Mouse (Mus musculus): ENCODE measurements around the gene Dlx4. TPM values are rescaled to one million over a fixed set of nuclear protein-coding genes. Genes with fewer than 3 reads are reported as not detected.

Dlx4 gene
- polyA plus RNA-seq, 1 experiment from 2014 or later, result 0.40 TPM

DNA sequence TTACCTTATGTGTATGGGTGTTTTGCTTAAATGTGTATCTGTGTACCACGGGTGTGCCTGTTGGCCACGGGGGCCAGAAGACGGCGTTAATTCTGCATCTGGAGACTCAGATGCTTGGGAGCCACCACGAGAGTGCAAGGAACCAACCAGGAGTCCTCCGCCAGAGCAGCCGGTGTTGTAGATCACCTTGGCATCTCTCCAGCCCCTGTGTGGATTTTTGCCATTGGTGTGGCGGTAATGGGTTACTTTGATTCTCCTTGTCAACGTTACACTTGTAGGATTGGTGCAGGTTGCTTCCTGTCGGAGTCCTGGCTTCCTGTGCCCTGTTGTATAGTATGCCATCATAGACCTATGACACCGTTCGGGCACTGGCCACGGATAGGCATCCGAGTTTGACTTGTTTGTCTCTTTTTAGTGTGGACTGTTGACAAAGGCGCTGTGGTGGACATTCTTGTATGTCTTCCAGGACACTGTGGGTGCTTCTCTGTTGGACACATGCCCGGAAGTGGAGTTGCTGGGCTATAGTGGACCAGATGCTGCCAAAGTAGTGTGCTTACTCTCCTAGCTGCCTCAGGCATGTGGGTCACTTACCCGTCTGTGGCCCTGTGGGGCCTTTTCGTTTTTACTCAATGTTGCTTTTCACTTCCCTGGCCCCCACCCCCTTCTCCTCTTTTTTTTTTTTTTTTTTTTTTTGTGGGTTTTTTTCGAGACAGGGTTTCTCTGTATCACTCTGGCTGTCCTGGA is 43.7 kb downstream of the Dlx4 start:
- H3K9ac ChIP-seq (ENCODE audit: low read depth, low read length), result no peak overlapping the region
- no peak overlapping the region for H3K4me3 ChIP-seq (ENCODE audit: low read depth, low read length)
- H3K27me3 ChIP-seq (replicated peaks; ENCODE audit: control insufficient read depth, insufficient read depth, low read length), result peaks cover 35% of the 10 kb centered on the region
- 86% methylated on average over 19 of the region's 19 CpGs for WGBS
- no peak overlapping the region for H3K4me2 ChIP-seq
- DNase-seq (ENCODE audit: low spot score) (no peak), ATAC-seq (replicated peaks; ENCODE audit: low FRiP score) (no peak)
- H3K9me3 ChIP-seq (ENCODE audit: control insufficient read depth, low read length), result no peaks in the 10 kb centered on the region
- H3K36me3 ChIP-seq (ENCODE audit: control insufficient read depth, insufficient read depth, low read length), result no peaks in the 10 kb centered on the region
- peaks cover 20% of the 10 kb centered on the region for H3K4me1 ChIP-seq (replicated peaks; ENCODE audit: control insufficient read depth, insufficient read depth, low read length)
- no peak overlapping the region for H3K27ac ChIP-seq (ENCODE audit: low read depth, low read length)

DNA sequence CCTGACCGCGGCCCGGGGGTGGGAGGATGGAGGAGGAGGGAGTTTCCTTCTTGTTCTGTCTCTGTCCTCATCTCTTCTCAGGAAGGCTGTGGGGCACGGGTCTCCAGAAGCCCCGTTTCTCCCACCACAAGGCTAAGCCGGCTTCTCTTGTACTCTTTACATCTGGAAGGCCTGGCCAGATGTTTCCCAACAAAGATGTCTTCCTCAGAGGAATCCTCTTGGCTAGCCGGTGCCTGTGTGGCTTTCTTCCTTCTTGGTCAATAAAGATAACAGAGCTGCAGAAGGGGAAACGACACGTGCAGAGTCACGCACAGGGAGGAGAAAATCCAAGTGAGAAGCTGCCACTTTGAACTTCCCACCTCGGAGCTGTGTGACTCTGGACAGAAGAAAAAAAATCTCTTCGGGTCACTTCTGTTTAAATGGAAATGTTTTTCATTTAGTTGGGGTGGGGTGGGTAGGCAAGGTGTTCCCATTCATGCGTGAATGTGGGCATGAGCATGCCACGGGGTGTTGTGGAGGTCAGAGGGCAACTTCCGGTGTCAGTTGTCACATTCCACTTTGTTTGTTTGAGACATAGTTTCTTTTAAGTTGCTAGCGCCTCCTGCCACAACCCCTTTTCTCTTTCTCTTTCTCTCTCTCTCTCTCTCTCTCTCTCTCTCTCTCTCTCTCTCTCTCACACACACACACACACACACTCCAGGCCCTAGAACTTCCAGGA is 44.8 kb downstream of the Dlx4 start:
- peaks cover 29% of the 10 kb centered on the region for H3K27me3 ChIP-seq (replicated peaks; ENCODE audit: control insufficient read depth, insufficient read depth, low read length)
- H3K4me2 ChIP-seq, result no peak overlapping the region
- no peak overlapping the region for H3K9ac ChIP-seq (ENCODE audit: low read depth, low read length)
- no peaks in the 10 kb centered on the region for H3K9me3 ChIP-seq (ENCODE audit: control insufficient read depth, low read length)
- DNase-seq (ENCODE audit: low spot score), result no peak
- no peak overlapping the region for H3K27ac ChIP-seq (ENCODE audit: low read depth, low read length)
- WGBS, result 22% methylated on average over 16 of the region's 16 CpGs
- H3K36me3 ChIP-seq (ENCODE audit: control insufficient read depth, insufficient read depth, low read length), result no peaks in the 10 kb centered on the region
- H3K4me3 ChIP-seq (ENCODE audit: low read depth, low read length), result no peak overlapping the region
- no peak for ATAC-seq (replicated peaks; ENCODE audit: low FRiP score)
- peaks cover 24% of the 10 kb centered on the region for H3K4me1 ChIP-seq (replicated peaks; ENCODE audit: control insufficient read depth, insufficient read depth, low read length)

DNA sequence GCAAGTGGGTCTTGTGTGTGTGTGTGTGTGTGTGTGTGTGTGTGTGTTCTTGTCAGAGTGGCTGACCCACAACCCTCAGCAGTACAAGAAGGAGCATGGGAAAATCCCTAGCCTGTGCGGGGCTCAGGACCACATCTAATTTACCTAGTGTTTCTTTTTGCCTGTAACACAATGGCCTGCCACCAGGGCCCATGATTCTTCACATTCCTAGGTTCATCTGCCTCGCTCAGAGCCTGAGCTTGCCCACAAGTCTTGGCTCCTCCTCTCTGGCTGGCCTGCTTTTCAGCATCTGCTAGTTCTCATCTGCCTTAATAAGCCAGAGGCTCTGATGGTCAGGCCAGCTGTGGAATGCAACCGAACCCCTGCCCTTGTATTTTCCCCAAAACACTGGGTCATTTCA is 45.7 kb downstream of the Dlx4 start:
- 27% methylated on average over 3 of the region's 3 CpGs for WGBS
- ATAC-seq (replicated peaks; ENCODE audit: low FRiP score), result no peak
- H3K27ac ChIP-seq (ENCODE audit: low read depth, low read length), result no peak overlapping the region

DNA sequence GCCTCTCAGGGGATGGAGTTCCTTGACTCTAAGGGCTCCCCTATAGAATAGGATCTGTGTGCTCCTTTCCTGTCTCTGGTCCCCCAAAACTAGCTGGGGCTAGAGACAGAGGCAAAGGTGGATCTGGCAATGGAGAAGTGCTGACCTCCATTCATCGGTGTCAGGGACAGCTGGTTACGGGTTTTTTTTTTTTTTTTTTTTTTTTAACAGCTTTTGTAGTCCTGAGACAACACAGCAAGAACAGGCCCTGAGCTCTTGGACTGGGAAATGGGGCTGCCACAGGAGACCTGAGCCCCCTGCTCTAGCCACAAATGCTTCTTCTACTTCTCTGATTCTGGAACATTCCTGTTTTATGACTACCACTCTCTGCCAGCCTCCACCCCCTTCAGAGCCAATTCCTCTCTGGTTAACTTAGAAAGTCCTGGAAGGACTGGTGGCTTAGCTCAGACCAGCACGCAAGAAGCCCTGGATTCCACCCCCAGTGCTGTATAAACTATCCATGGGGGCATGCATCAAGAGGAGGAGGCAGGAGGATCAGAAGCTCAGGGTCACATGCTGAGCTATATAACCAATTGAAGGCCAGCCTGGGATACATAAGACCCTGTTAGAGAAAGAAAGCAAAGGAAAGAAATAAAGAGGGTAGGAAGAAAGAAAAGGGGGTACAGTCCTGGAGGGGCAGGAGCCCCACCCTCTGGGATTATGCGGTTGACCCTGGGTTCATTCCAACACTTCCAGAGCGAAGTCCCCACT is 47.5 kb downstream of the Dlx4 start:
- no peak overlapping the region for H3K4me3 ChIP-seq (ENCODE audit: low read depth, low read length)
- ATAC-seq (replicated peaks; ENCODE audit: low FRiP score) (no peak), DNase-seq (ENCODE audit: low spot score) (no peak)
- no peaks in the 10 kb centered on the region for H3K36me3 ChIP-seq (ENCODE audit: control insufficient read depth, insufficient read depth, low read length)
- no peak overlapping the region for H3K4me2 ChIP-seq
- H3K9me3 ChIP-seq (ENCODE audit: control insufficient read depth, low read length), result no peaks in the 10 kb centered on the region
- peaks cover 12% of the 10 kb centered on the region for H3K27me3 ChIP-seq (replicated peaks; ENCODE audit: control insufficient read depth, insufficient read depth, low read length)
- H3K4me1 ChIP-seq (replicated peaks; ENCODE audit: control insufficient read depth, insufficient read depth, low read length), result peaks cover 9% of the 10 kb centered on the region; the same call in 1 of the 2 replicates
- 73% methylated on average over 5 of the region's 5 CpGs for WGBS
- no peak overlapping the region for H3K27ac ChIP-seq (ENCODE audit: low read depth, low read length)
- no peak overlapping the region for H3K9ac ChIP-seq (ENCODE audit: low read depth, low read length)

More for the DNA sequence above, 45.7 kb downstream of the Dlx4 start:
- DNase-seq (ENCODE audit: low spot score), result no peak
- Histone ChIP-seq H3K4me2 (no peak overlapping the region), H3K4me3 (ENCODE audit: low read depth, low read length) (no peak overlapping the region), H3K9ac (ENCODE audit: low read depth, low read length) (no peak overlapping the region), H3K27me3 (replicated peaks; ENCODE audit: control insufficient read depth, insufficient read depth, low read length) (peaks cover 21% of the 10 kb centered on the region), H3K4me1 (replicated peaks; ENCODE audit: control insufficient read depth, insufficient read depth, low read length) (peaks cover 22% of the 10 kb centered on the region), H3K36me3 (ENCODE audit: control insufficient read depth, insufficient read depth, low read length) (no peaks in the 10 kb centered on the region), H3K9me3 (ENCODE audit: control insufficient read depth, low read length) (no peaks in the 10 kb centered on the region)

DNA sequence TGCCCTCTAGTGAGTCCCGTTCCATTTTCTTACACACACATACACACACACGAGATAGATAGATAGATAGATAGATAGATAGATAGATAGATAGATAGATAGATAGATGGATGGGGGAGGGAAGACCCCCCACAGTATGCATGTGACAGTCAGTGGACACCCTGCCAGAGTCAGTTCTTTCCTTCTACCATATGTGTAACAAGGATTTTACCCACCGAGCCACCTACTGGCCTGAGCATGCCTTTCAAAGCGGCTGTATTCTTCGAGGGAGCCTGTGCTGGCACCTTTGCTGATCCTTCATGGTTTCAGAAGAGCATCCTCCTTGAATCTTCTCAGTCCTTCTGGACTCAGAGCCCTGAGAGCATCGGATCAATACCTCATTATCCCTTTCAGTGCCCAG is 48.2 kb downstream of the Dlx4 start:
- no peak for ATAC-seq (replicated peaks; ENCODE audit: low FRiP score)
- no peak for DNase-seq (ENCODE audit: low spot score)
- Histone ChIP-seq H3K4me3 (ENCODE audit: low read depth, low read length) (no peak overlapping the region), H3K4me1 (replicated peaks; ENCODE audit: control insufficient read depth, insufficient read depth, low read length) (peaks cover 9% of the 10 kb centered on the region; the same call in 1 of the 2 replicates), H3K36me3 (ENCODE audit: control insufficient read depth, insufficient read depth, low read length) (no peaks in the 10 kb centered on the region), H3K27ac (ENCODE audit: low read depth, low read length) (no peak overlapping the region), H3K4me2 (no peak overlapping the region), H3K9me3 (ENCODE audit: control insufficient read depth, low read length) (no peaks in the 10 kb centered on the region), H3K9ac (ENCODE audit: low read depth, low read length) (no peak overlapping the region), H3K27me3 (replicated peaks; ENCODE audit: control insufficient read depth, insufficient read depth, low read length) (peaks cover 12% of the 10 kb centered on the region)
- WGBS, result 56% methylated on average over 6 of the region's 6 CpGs

DNA sequence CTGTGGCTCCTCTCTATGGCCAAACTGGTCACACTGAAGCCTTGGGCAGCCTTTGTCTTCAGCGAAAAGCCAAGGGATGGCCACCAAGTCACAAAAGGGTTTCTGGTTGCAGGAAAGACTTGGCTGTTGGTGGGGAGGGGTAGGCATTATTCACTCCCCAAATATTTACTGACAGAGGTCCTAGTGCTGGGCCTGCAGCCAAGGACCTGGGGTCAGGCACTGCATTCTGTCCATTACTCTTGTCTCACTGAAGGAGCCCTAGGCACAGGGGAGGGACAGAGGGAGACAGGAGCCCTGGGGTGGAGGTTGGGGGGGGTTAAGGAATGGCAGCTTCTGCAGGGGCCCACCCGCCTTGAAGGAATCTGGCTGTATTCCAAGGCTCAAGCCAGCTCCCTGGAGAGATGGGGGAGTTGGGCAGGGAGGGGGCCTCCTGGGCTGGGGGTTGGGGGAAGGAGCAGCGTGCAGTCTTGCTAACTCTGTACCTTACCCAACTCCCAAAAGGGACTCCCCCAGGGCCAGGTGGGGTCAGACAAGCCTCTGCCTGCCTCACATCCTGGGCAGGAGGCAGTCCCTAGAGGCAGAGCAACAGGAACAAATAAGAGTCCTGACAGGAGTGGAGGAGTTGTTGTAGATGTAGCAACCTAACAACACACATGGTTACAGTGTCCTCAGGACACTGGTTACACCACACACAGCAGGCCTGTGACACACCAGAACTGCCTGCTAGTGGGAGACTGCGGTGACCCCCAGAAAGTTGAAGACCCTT is 49.3 kb downstream of the Dlx4 start:
- Histone ChIP-seq H3K4me2 (no peak overlapping the region), H3K27me3 (replicated peaks; ENCODE audit: control insufficient read depth, insufficient read depth, low read length) (peaks cover 9% of the 10 kb centered on the region; the same call in 1 of the 2 replicates), H3K4me3 (ENCODE audit: low read depth, low read length) (no peak overlapping the region), H3K27ac (ENCODE audit: low read depth, low read length) (peak overlapping the region; percentile 55; the same call in 1 of the 2 replicates), H3K36me3 (ENCODE audit: control insufficient read depth, insufficient read depth, low read length) (no peaks in the 10 kb centered on the region), H3K4me1 (replicated peaks; ENCODE audit: control insufficient read depth, insufficient read depth, low read length) (peaks cover 9% of the 10 kb centered on the region; the same call in 1 of the 2 replicates), H3K9me3 (ENCODE audit: control insufficient read depth, low read length) (no peaks in the 10 kb centered on the region), H3K9ac (ENCODE audit: low read depth, low read length) (no peak overlapping the region)
- DNase-seq (ENCODE audit: low spot score) (no peak), ATAC-seq (replicated peaks; ENCODE audit: low FRiP score) (no peak; the same call in 1 of the 2 replicates)
- 62% methylated on average over 4 of the region's 4 CpGs for WGBS

DNA sequence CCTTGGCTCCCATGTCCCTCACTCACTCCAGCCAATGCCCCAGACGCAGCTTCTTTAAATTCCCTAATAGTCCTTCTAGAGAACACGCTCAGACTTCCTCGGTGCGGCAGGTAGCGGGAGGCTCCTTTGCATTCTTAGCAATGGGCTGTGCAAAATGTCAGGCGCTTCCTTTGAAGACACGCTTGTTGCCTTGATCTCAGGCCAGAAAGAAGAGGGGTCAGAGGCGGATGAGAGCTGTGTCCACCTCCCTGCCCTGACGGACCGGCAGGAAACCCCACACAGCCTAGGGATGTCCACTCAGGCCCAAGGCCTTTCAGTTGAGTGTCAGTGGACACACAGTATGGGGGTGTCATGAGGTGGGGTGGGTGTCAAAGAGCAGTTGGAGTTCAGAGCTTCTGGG is 50.5 kb downstream of the Dlx4 start:
- Histone ChIP-seq H3K27me3 (replicated peaks; ENCODE audit: control insufficient read depth, insufficient read depth, low read length) (peaks cover 9% of the 10 kb centered on the region; the same call in 1 of the 2 replicates), H3K4me3 (ENCODE audit: low read depth, low read length) (no peak overlapping the region), H3K4me2 (no peak overlapping the region), H3K36me3 (ENCODE audit: control insufficient read depth, insufficient read depth, low read length) (no peaks in the 10 kb centered on the region), H3K27ac (ENCODE audit: low read depth, low read length) (no peak overlapping the region), H3K4me1 (replicated peaks; ENCODE audit: control insufficient read depth, insufficient read depth, low read length) (peaks cover 9% of the 10 kb centered on the region; the same call in 1 of the 2 replicates), H3K9ac (ENCODE audit: low read depth, low read length) (no peak overlapping the region), H3K9me3 (ENCODE audit: control insufficient read depth, low read length) (no peaks in the 10 kb centered on the region)
- ATAC-seq (replicated peaks; ENCODE audit: low FRiP score), result no peak
- WGBS, result 87% methylated on average over 10 of the region's 10 CpGs
- no peak for DNase-seq (ENCODE audit: low spot score)

DNA sequence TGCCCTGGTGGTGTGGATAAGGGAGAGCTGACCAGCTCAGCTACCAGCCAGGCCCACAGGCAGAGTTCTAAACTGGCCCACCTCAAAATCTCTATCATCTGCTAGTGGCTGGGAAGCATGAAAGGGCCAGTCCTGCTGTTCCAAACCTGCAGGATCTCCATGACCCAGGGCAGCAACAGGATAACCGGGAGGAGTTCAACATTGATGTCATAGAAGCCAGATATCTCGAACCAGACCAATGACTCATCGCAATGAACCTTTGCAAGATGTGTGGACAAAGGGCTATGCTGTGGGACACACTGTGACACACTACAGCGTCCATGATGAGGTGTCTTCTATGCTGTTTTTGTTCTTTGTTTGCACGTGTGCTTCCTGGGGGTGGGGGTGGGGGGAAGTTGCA is 53.0 kb downstream of the Dlx4 start:
- Histone ChIP-seq H3K27ac (ENCODE audit: low read depth, low read length) (no peak overlapping the region), H3K4me2 (no peak overlapping the region), H3K36me3 (ENCODE audit: control insufficient read depth, insufficient read depth, low read length) (no peaks in the 10 kb centered on the region), H3K9ac (ENCODE audit: low read depth, low read length) (no peak overlapping the region), H3K27me3 (replicated peaks; ENCODE audit: control insufficient read depth, insufficient read depth, low read length) (peaks cover 5% of the 10 kb centered on the region; the same call in 1 of the 2 replicates), H3K4me1 (replicated peaks; ENCODE audit: control insufficient read depth, insufficient read depth, low read length) (peaks cover 14% of the 10 kb centered on the region; the same call in 1 of the 2 replicates), H3K4me3 (ENCODE audit: low read depth, low read length) (no peak overlapping the region), H3K9me3 (ENCODE audit: control insufficient read depth, low read length) (no peaks in the 10 kb centered on the region)
- no peak for DNase-seq (ENCODE audit: low spot score)
- no peak for ATAC-seq (replicated peaks; ENCODE audit: low FRiP score)
- WGBS, result 63% methylated on average over 5 of the region's 5 CpGs

Measured in liver, embryonic 11.5 days (tissue).